Comparison of ENCODE assay signal across 29 mouse cellular contexts in genomic region chr12:111817991-111818390, GRCm38 (mm10). TPM values are rescaled to one million over a fixed set of nuclear protein-coding genes. Genes with fewer than 3 reads are reported as not detected.
DNase-seq lines count a peak whose midpoint lies in the region; ATAC-seq and TF ChIP-seq lines count a peak whose summit lies in the region.
"Had no signal": no experiment of that assay in that cellular context is flagged by ENCODE, and none has a peak within 500 bp of the region (broad histone marks: within the 10 kb centered on the region; RNA-seq: fewer than 3 reads in every experiment).

No protein-coding gene starts in this region.

- TF ChIP-seq CTCF in liver, embryonic 14.5 days (IDR thresholded peaks at IDR 0.05; ENCODE audit: low read depth), result no peak

- H3K4me2 ChIP-seq in intestine, embryonic 16.5 days (ENCODE audit: low read depth, low read length), result peak overlapping the region; percentile 17
- peak overlapping the region; percentile 96 for H3K4me2 ChIP-seq in liver, embryonic 14.5 days (ENCODE audit: low read depth)
- no peak overlapping the region for H3K4me2 ChIP-seq in midbrain, embryonic 11.5 days
- no peak overlapping the region for H3K4me2 ChIP-seq in forebrain, embryonic 11.5 days (ENCODE audit: low read depth, low read length, severe bottlenecking)
- H3K4me2 ChIP-seq: embryonic facial prominence, embryonic 13.5 days; heart, embryonic 15.5 days; kidney, embryonic 15.5 days; limb, embryonic 13.5 days; lung, embryonic 14.5 days; midbrain, embryonic 15.5 days; neural tube, embryonic 15.5 days had no signal

- no peaks in the 10 kb centered on the region for H3K27me3 ChIP-seq in intestine, embryonic 16.5 days (replicated peaks; ENCODE audit: control insufficient read depth, insufficient read depth, low read length)
- H3K27me3 ChIP-seq in liver, embryonic 14.5 days (ENCODE audit: control insufficient read depth, insufficient read depth, low read length), result no peaks in the 10 kb centered on the region
- H3K27me3 ChIP-seq in midbrain, embryonic 11.5 days (ENCODE audit: control insufficient read depth, insufficient read depth, low read length), result no peaks in the 10 kb centered on the region
- no peaks in the 10 kb centered on the region for H3K27me3 ChIP-seq in forebrain, embryonic 11.5 days (ENCODE audit: control insufficient read depth, insufficient read depth, low read length)
- H3K27me3 ChIP-seq: embryonic facial prominence, embryonic 13.5 days; heart, embryonic 15.5 days; kidney, embryonic 15.5 days; limb, embryonic 13.5 days; midbrain, embryonic 15.5 days; neural tube, embryonic 15.5 days had no signal

- H3K9me3 ChIP-seq in intestine, embryonic 16.5 days (ENCODE audit: control insufficient read depth, low read length), result no peaks in the 10 kb centered on the region
- H3K9me3 ChIP-seq in liver, embryonic 14.5 days (ENCODE audit: control insufficient read depth, low read length), result no peaks in the 10 kb centered on the region
- H3K9me3 ChIP-seq in midbrain, embryonic 11.5 days (ENCODE audit: control insufficient read depth, low read length), result no peaks in the 10 kb centered on the region
- H3K9me3 ChIP-seq in forebrain, embryonic 11.5 days (ENCODE audit: control insufficient read depth, low read length), result no peaks in the 10 kb centered on the region
- H3K9me3 ChIP-seq: embryonic facial prominence, embryonic 13.5 days; forebrain, embryonic 10.5 days; heart, embryonic 10.5 days; heart, embryonic 15.5 days; kidney, embryonic 15.5 days; limb, embryonic 13.5 days; midbrain, embryonic 15.5 days; neural tube, embryonic 15.5 days had no signal

- ATAC-seq in intestine, embryonic 16.5 days, result no peak
- no peak for ATAC-seq in liver, embryonic 14.5 days (ENCODE audit: insufficient read depth)
- ATAC-seq in midbrain, embryonic 11.5 days (ENCODE audit: low FRiP score), result no peak
- ATAC-seq in forebrain, embryonic 11.5 days (replicated peaks; ENCODE audit: low FRiP score), result no peak
- ATAC-seq: forebrain, embryonic 16.5 days; hindbrain, embryonic 16.5 days; midbrain, embryonic 15.5 days had no signal

- WGBS in intestine, embryonic 16.5 days, result 62% methylated on average over 8 of the region's 8 CpGs
- WGBS in liver, embryonic 14.5 days (ENCODE audit: insufficient replicate concordance), result 67% methylated on average over 8 of the region's 8 CpGs
- WGBS in midbrain, embryonic 11.5 days, result 89% methylated on average over 8 of the region's 8 CpGs
- WGBS in forebrain, embryonic 11.5 days, result 93% methylated on average over 8 of the region's 8 CpGs

- peak; percentile 41 to 58 for DNase-seq in adrenal gland, postnatal 36 days
- no peak for DNase-seq in adrenal gland, adult 8-10 months
- no peak for DNase-seq in liver, embryonic 14.5 days (ENCODE audit: low read depth in 3 of 3, low spot score in 3 of 3)
- DNase-seq in midbrain, embryonic 11.5 days (ENCODE audit: low spot score, missing footprints), result no peak
- DNase-seq in testis, postnatal 14 days (ENCODE audit: low spot score), result no peak
- DNase-seq in forebrain, embryonic 11.5 days (ENCODE audit: low spot score), result no peak
- DNase-seq: cerebellum, adult 11-12 months; cerebellum, adult 9-11 months; gastrocnemius, postnatal 10 days; kidney, postnatal 36 days; lung, embryonic 14.5 days; lung, postnatal 14 days; retina, postnatal 1 day; right cerebral cortex, postnatal 14 days; thymus, adult 2 months; thymus, postnatal 36 days had no signal

- H3K36me3 ChIP-seq in intestine, embryonic 16.5 days (ENCODE audit: control insufficient read depth, insufficient read depth, low read length), result peaks cover 6% of the 10 kb centered on the region; the same call in 1 of the 2 replicates
- no peaks in the 10 kb centered on the region; the same call in none of the 2 replicates for H3K36me3 ChIP-seq in liver, embryonic 14.5 days (replicated peaks; ENCODE audit: control insufficient read depth, insufficient read depth, low read depth)
- no peaks in the 10 kb centered on the region; the same call in 1 of the 2 replicates for H3K36me3 ChIP-seq in midbrain, embryonic 11.5 days (ENCODE audit: control insufficient read depth, insufficient read depth, low read length)
- no peaks in the 10 kb centered on the region for H3K36me3 ChIP-seq in forebrain, embryonic 11.5 days (ENCODE audit: control insufficient read depth, insufficient read depth, low read length)
- H3K36me3 ChIP-seq: midbrain, embryonic 15.5 days; neural tube, embryonic 15.5 days had no signal

- peak overlapping the region; percentile 30; the same call in 1 of the 2 replicates for H3K9ac ChIP-seq in intestine, embryonic 16.5 days (ENCODE audit: low read depth, low read length)
- no peak overlapping the region for H3K9ac ChIP-seq in liver, embryonic 14.5 days (replicated peaks)
- no peak overlapping the region for H3K9ac ChIP-seq in midbrain, embryonic 11.5 days (ENCODE audit: low read length)
- no peak overlapping the region for H3K9ac ChIP-seq in forebrain, embryonic 11.5 days (ENCODE audit: low read length)
- H3K9ac ChIP-seq: embryonic facial prominence, embryonic 13.5 days; heart, embryonic 15.5 days; kidney, embryonic 15.5 days; limb, embryonic 13.5 days; lung, embryonic 14.5 days; midbrain, embryonic 15.5 days; neural tube, embryonic 15.5 days had no signal

- peak overlapping the region; percentile 97 for H3K27ac ChIP-seq in intestine, embryonic 16.5 days (ENCODE audit: low read length)
- no peak overlapping the region for H3K27ac ChIP-seq in liver, embryonic 14.5 days
- no peak overlapping the region for H3K27ac ChIP-seq in midbrain, embryonic 11.5 days (ENCODE audit: low read depth, low read length)
- no peak overlapping the region for H3K27ac ChIP-seq in forebrain, embryonic 11.5 days (ENCODE audit: low read depth, low read length)
- H3K27ac ChIP-seq: embryonic facial prominence, embryonic 13.5 days; forebrain, embryonic 10.5 days; heart, embryonic 10.5 days; heart, embryonic 15.5 days; kidney, embryonic 15.5 days; layer of hippocampus, adult 2 months; left cerebral cortex, adult 2 months; limb, embryonic 13.5 days; midbrain, embryonic 15.5 days; neural tube, embryonic 15.5 days had no signal

- peak overlapping the region; percentile 19; the same call in 1 of the 2 replicates for H3K4me3 ChIP-seq in intestine, embryonic 16.5 days (ENCODE audit: low read length)
- no peak overlapping the region for H3K4me3 ChIP-seq in liver, embryonic 14.5 days (ENCODE audit: insufficient read depth in 1 of 2, low read depth in 2 of 2, low read length in 2 of 2)
- no peak overlapping the region for H3K4me3 ChIP-seq in midbrain, embryonic 11.5 days (ENCODE audit: low read depth, low read length)
- no peak overlapping the region for H3K4me3 ChIP-seq in forebrain, embryonic 11.5 days (ENCODE audit: low read depth, low read length)
- H3K4me3 ChIP-seq: embryonic facial prominence, embryonic 13.5 days; forebrain, embryonic 10.5 days; heart, embryonic 10.5 days; heart, embryonic 15.5 days; kidney, embryonic 15.5 days; layer of hippocampus, adult 2 months; left cerebral cortex, adult 2 months; limb, embryonic 13.5 days; midbrain, embryonic 15.5 days; neural tube, embryonic 15.5 days had no signal

- peaks cover 62% of the 10 kb centered on the region for H3K4me1 ChIP-seq in intestine, embryonic 16.5 days (ENCODE audit: control insufficient read depth, insufficient read depth, low read length)
- peaks cover 33 to 41% of the 10 kb centered on the region in 2 experiments for H3K4me1 ChIP-seq in liver, embryonic 14.5 days (replicated peaks; ENCODE audit: control insufficient read depth in 2 of 2, insufficient read depth in 2 of 2, low read length in 1 of 2)
- peaks cover 20% of the 10 kb centered on the region for H3K4me1 ChIP-seq in midbrain, embryonic 11.5 days (ENCODE audit: control insufficient read depth, insufficient read depth, low read length)
- H3K4me1 ChIP-seq in forebrain, embryonic 11.5 days (replicated peaks; ENCODE audit: control insufficient read depth, insufficient read depth, low read length), result peaks cover 12% of the 10 kb centered on the region

- TF ChIP-seq EP300 in liver, embryonic 14.5 days (IDR thresholded peaks at IDR 0.05; ENCODE audit: low read depth), result no peak

RNA-seq across cellular contexts. Expression of gene Zfyve21, which starts 4.0 kb away (rescaled TPM):
- total RNA-seq in adrenal gland, postnatal 36 days (2021), result 100 to 1,000 TPM in 1 of 2 experiments, 10 to 100 TPM in 1; 96.9 to 101 TPM
- total RNA-seq in adrenal gland, adult 8-10 months (2022), result 100 to 1,000 TPM; 113 to 145 (median 123) TPM
- polyA plus RNA-seq in intestine, embryonic 16.5 days (2015; fragmentation: Nextera tagmentation; extraction: Ambion mirVana), result 232 and 245 TPM in 2 replicates
- 35.3 and 38.4 TPM in 2 replicates for polyA plus RNA-seq in liver, embryonic 14.5 days (2012; rRNA removed)
- 52.0 and 54.5 TPM in 2 replicates for polyA plus RNA-seq in liver, embryonic 14.5 days (2014; fragmentation: Nextera tagmentation; extraction: Ambion mirVana)
- 63.7 and 64.1 TPM in 2 replicates for polyA plus RNA-seq in midbrain, embryonic 11.5 days (2014; fragmentation: Nextera tagmentation; extraction: Ambion mirVana)
- 66.5 and 68.4 TPM in 2 replicates for polyA plus RNA-seq in forebrain, embryonic 11.5 days (2014; fragmentation: Nextera tagmentation; extraction: Ambion mirVana)

RNA-seq across cellular contexts. Expression of gene Xrcc3, which starts 4.3 kb away (rescaled TPM):
- 10 to 100 TPM; 14.9 to 18.6 TPM for total RNA-seq in adrenal gland, postnatal 36 days (2021)
- 10 to 100 TPM; 17.5 to 22.1 (median 19.4) TPM for total RNA-seq in adrenal gland, adult 8-10 months (2022)
- 10.6 and 11.0 TPM in 2 replicates for polyA plus RNA-seq in intestine, embryonic 16.5 days (2015; fragmentation: Nextera tagmentation; extraction: Ambion mirVana)
- polyA plus RNA-seq in liver, embryonic 14.5 days (2012; rRNA removed), result 11.7 and 15.5 TPM in 2 replicates
- polyA plus RNA-seq in liver, embryonic 14.5 days (2014; fragmentation: Nextera tagmentation; extraction: Ambion mirVana), result 6.6 and 7.5 TPM in 2 replicates
- 11.1 and 12.6 TPM in 2 replicates for polyA plus RNA-seq in midbrain, embryonic 11.5 days (2014; fragmentation: Nextera tagmentation; extraction: Ambion mirVana)
- polyA plus RNA-seq in forebrain, embryonic 11.5 days (2014; fragmentation: Nextera tagmentation; extraction: Ambion mirVana), result 19.6 and 20.1 TPM in 2 replicates

RNA-seq across cellular contexts. Expression of gene Klc1, which starts 59.3 kb away (rescaled TPM):
- total RNA-seq in adrenal gland, postnatal 36 days (2021), result 100 to 1,000 TPM in 1 of 2 experiments, 10 to 100 TPM in 1; 94.0 to 130 TPM
- total RNA-seq in adrenal gland, adult 8-10 months (2022), result 100 to 1,000 TPM in 2 of 4 experiments, 10 to 100 TPM in 2; 87.5 to 137 (median 109) TPM
- polyA plus RNA-seq in intestine, embryonic 16.5 days (2015; fragmentation: Nextera tagmentation; extraction: Ambion mirVana), result 75.7 and 83.4 TPM in 2 replicates
- 11.3 and 16.3 TPM in 2 replicates for polyA plus RNA-seq in liver, embryonic 14.5 days (2012; rRNA removed)
- 14.3 and 17.2 TPM in 2 replicates for polyA plus RNA-seq in liver, embryonic 14.5 days (2014; fragmentation: Nextera tagmentation; extraction: Ambion mirVana)
- polyA plus RNA-seq in midbrain, embryonic 11.5 days (2014; fragmentation: Nextera tagmentation; extraction: Ambion mirVana), result 282 and 288 TPM in 2 replicates
- polyA plus RNA-seq in forebrain, embryonic 11.5 days (2014; fragmentation: Nextera tagmentation; extraction: Ambion mirVana), result 226 and 247 TPM in 2 replicates

Comparison
In these comparisons a context has a peak if more than half of its experiments do, and no peak if none do; other contexts are left out.
1. DNase-seq: peak in adrenal gland, postnatal 36 days (2 of 2); none in adrenal gland, adult 8-10 months (single experiment), liver, embryonic 14.5 days (0 of 3), midbrain, embryonic 11.5 days (single experiment), testis, postnatal 14 days (single experiment) and forebrain, embryonic 11.5 days (single experiment).
2. H3K4me2 ChIP-seq: peak in intestine, embryonic 16.5 days (single experiment) and liver, embryonic 14.5 days (single experiment); none in midbrain, embryonic 11.5 days (single experiment) and forebrain, embryonic 11.5 days (single experiment).